Mouse (Mus musculus): ENCODE measurements around the gene Chrm4.

- no peak for TF ChIP-seq EP300 (IDR thresholded peaks at IDR 0.05; ENCODE audit: insufficient read depth, low read depth, low read length)
- TF ChIP-seq POLR2A (IDR thresholded peaks at IDR 0.05; ENCODE audit: insufficient read depth, low read length) = no peak
- TF ChIP-seq CTCF (IDR thresholded peaks at IDR 0.05; ENCODE audit: low read depth, low read length) = no peak
Measured at GRCm38 (mm10) chr2:91922586-91923414, 4.2 kb upstream of the Chrm4 start.
